Mouse (Mus musculus): Measurements from ENCODE around the gene Dctn1.
"Not testable (repeated sequence)": the region's sequence is repeated elsewhere in the genome, so short reads cannot be mapped to it uniquely, and the experiment has no call there.

Dctn1 gene

GRCm38 (mm10) chr6:83136291-83136880 lies 29.3 kb upstream of the Dctn1 start:
- no peak for DNase-seq (ENCODE audit: low read depth, low spot score)

GRCm38 (mm10) chr6:83136881-83137575 lies 28.7 kb upstream of the Dctn1 start:
- DNase-seq (ENCODE audit: low read depth, low spot score), result no peak

- DNase-seq (ENCODE audit: low read depth, low spot score), result no peak
Observed at GRCm38 (mm10) chr6:83137576-83137950, 28.2 kb upstream of the Dctn1 start.

GRCm38 (mm10) chr6:83138056-83138455 lies 27.7 kb upstream of the Dctn1 start:
- DNase-seq (ENCODE audit: low read depth, low spot score), result no peak

GRCm38 (mm10) chr6:83140044-83140443 lies 25.7 kb upstream of the Dctn1 start:
- DNase-seq (ENCODE audit: low read depth, low spot score), result no peak

GRCm38 (mm10) chr6:83141636-83142035 lies 24.1 kb upstream of the Dctn1 start:
- DNase-seq (ENCODE audit: low read depth, low spot score), result no peak

- DNase-seq (ENCODE audit: low read depth, low spot score), result no peak
Observed at GRCm38 (mm10) chr6:83142211-83142731, 23.4 kb upstream of the Dctn1 start.

GRCm38 (mm10) chr6:83142886-83143285 lies 22.8 kb upstream of the Dctn1 start:
- no peak for DNase-seq (ENCODE audit: low read depth, low spot score)

GRCm38 (mm10) chr6:83145209-83145608 lies 20.5 kb upstream of the Dctn1 start:
- no peak for DNase-seq (ENCODE audit: low read depth, low spot score)

- no peak for DNase-seq (ENCODE audit: low read depth, low spot score)
Observed at GRCm38 (mm10) chr6:83145805-83146204, 19.9 kb upstream of the Dctn1 start.

- no peak for DNase-seq (ENCODE audit: low read depth, low spot score)
Observed at GRCm38 (mm10) chr6:83147280-83147679, 18.4 kb upstream of the Dctn1 start.

- DNase-seq (ENCODE audit: low read depth, low spot score), result no peak
Observed at GRCm38 (mm10) chr6:83151721-83152120, 14.0 kb upstream of the Dctn1 start.

- DNase-seq (ENCODE audit: low read depth, low spot score), result no peak
Observed at GRCm38 (mm10) chr6:83153038-83153437, 12.7 kb upstream of the Dctn1 start.

- no peak for DNase-seq (ENCODE audit: low read depth, low spot score)
Observed at GRCm38 (mm10) chr6:83153485-83153884, 12.2 kb upstream of the Dctn1 start.

GRCm38 (mm10) chr6:83155552-83156238 lies 10.0 kb upstream of the Dctn1 start:
- no peak for DNase-seq (ENCODE audit: low read depth, low spot score)

GRCm38 (mm10) chr6:83156259-83156684 lies 9.4 kb upstream of the Dctn1 start, which contains the start of the genes Wdr54 and 1700003E16Rik:
Gene Wdr54, minus strand, starts transcription at chr6:83156397.
Gene 1700003E16Rik, plus strand, starts transcription at chr6:83156404.
- no peak for DNase-seq (ENCODE audit: low read depth, low spot score)

GRCm38 (mm10) chr6:83159456-83159855 lies 6.3 kb upstream of the Dctn1 start:
- not testable (repeated sequence) for DNase-seq (ENCODE audit: low read depth, low spot score)

- DNase-seq (ENCODE audit: low read depth, low spot score), result no peak
Observed at GRCm38 (mm10) chr6:83161442-83161841, 4.3 kb upstream of the Dctn1 start.

- no peak for DNase-seq (ENCODE audit: low read depth, low spot score)
Observed at GRCm38 (mm10) chr6:83161921-83162641, 3.6 kb upstream of the Dctn1 start.

- DNase-seq (ENCODE audit: low read depth, low spot score), result no peak
Observed at GRCm38 (mm10) chr6:83162701-83163100, 3.0 kb upstream of the Dctn1 start.

GRCm38 (mm10) chr6:83165026-83165606 lies 604 bp upstream of the Dctn1 start:
- DNase-seq (ENCODE audit: low read depth, low spot score), result no peak

Measured in brain, embryonic 18.5 days (tissue).